Mouse (Mus musculus) thymus, adult 18-20 months (tissue): ENCODE results near the gene Amhr2.

Experiments used
- DNase-seq, 2 experiments: peaks; one replicate each; pipeline ENCODE4 v3.0.0; 2022; ENCODE audit warnings: mixed read lengths in 2 of 2

Amhr2 gene

GRCm38 (mm10) chr15:102471727-102472126 lies 26.6 kb downstream of the Amhr2 start:
- no peak for DNase-seq

- DNase-seq = no peak
These were observed 28.1 kb downstream of the Amhr2 start for GRCm38 (mm10) chr15:102473246-102473645.

GRCm38 (mm10) chr15:102474520-102474919 lies 29.4 kb downstream of the Amhr2 start:
- no peak for DNase-seq

- DNase-seq = no peak
These were observed 38.0 kb downstream of the Amhr2 start for GRCm38 (mm10) chr15:102483136-102483535.

GRCm38 (mm10) chr15:102485853-102486252 lies 40.7 kb downstream of the Amhr2 start:
- no peak for DNase-seq

GRCm38 (mm10) chr15:102487664-102488063 lies 42.5 kb downstream of the Amhr2 start:
- DNase-seq = no peak

GRCm38 (mm10) chr15:102498322-102498721 lies 53.2 kb downstream of the Amhr2 start:
- DNase-seq = no peak

GRCm38 (mm10) chr15:102499370-102499769 lies 54.2 kb downstream of the Amhr2 start:
- DNase-seq = no peak

GRCm38 (mm10) chr15:102499851-102500250 lies 54.7 kb downstream of the Amhr2 start:
- DNase-seq = no peak

- DNase-seq = no peak
These were observed 55.3 kb downstream of the Amhr2 start for GRCm38 (mm10) chr15:102500479-102500878.

GRCm38 (mm10) chr15:102501084-102501814 lies 56.1 kb downstream of the Amhr2 start:
- DNase-seq = no peak

GRCm38 (mm10) chr15:102502254-102502840 lies 57.2 kb downstream of the Amhr2 start:
- DNase-seq = no peak

GRCm38 (mm10) chr15:102503447-102503846 lies 58.3 kb downstream of the Amhr2 start, which contains the start of gene Gm10337:
Gene Gm10337, plus strand, starts transcription at chr15:102503722.
- DNase-seq = no peak
